Mouse (Mus musculus) mouse embryonic stem cell (cell line): ENCODE results near the gene Acap2.

ENCODE experiments used
- in situ Hi-C, 2 experiments: fragments of 300-500 bp; cut with MboI; formaldehyde crosslinking; loops; 1 replicate in 1 of 2; 3 replicates in 1 of 2; pipeline ENCODE4 v1.14.3; 2019 to 2020; ENCODE audit warnings: low sequenced_read_pairs in 2 of 2, low pct_unique_long_range_greater_than_20kb in 1 of 2, mixed read lengths in 1 of 2; ENCODE audit not compliant: unreplicated experiment in 1 of 2

Gene Acap2

DNA sequence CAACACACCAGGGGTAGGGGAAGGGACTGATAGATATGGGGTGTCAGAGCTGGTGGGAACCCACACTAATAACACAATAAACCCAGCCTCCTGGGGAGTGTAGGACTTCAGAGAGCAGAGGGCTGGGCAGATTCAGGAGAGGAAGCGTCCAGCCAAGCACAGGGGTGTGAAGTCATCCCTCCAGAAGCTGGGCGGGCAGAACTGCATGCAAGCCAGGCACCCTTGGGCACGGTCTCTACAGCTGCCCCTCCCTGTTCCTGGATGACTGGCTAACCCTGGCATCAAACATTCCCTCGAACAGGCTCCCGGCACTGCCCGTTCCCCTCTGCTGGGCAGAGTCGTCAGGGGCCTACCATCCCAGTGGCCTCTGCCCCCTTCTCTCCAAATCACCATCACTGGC is 132.8 kb downstream of the Acap2 start:
- in situ Hi-C loops: no loop called here

GRCm38 (mm10) chr16:31066344-31067098 is 134.5 kb downstream of the Acap2 start:
- in situ Hi-C loops: no loop called here

- in situ Hi-C loops: no loop called here
These were observed 136.3 kb downstream of the Acap2 start for GRCm38 (mm10) chr16:31064782-31065181.

DNA sequence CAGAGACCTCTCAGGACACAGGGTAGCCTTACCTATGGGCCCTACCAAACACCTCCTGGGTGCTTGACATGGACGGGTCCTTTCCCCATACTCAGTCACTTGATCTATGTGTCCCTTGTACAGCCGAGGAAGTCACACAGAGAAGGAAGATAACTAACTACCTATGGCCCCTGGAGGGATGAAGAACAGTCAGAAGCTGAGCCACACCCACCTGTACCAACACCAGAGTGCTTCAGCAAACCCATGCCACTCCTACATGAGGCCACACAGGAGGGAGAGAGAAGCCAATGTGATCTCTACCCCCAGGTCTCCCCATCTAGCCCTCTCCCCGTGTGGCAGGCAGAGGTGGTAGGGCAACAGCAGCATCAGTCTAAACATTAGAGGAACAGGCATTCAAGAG is 138.1 kb downstream of the Acap2 start:
- in situ Hi-C loops: no loop called here

GRCm38 (mm10) chr16:31061246-31061880 is 139.7 kb downstream of the Acap2 start:
- in situ Hi-C loops: no loop called here

DNA sequence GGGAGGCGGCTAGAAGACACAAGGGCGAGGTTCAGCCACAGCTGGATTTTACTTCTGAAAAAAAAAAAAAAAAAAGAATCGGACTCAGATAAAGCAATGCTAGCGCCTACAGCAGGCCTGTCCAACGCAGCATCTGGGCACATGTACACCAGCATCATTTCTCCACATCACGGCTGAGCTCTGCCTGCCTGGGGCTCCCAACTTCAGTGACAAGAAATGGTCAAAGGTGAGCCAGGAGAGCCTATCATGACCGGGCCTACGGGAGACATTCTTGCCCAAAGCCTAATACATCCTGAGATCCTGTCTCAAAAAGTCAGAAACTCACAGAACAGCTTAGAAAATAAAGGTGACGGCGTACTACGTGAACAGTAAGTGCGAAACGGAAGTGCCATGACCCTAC is 140.3 kb downstream of the Acap2 start:
- in situ Hi-C loops: no loop called here

DNA sequence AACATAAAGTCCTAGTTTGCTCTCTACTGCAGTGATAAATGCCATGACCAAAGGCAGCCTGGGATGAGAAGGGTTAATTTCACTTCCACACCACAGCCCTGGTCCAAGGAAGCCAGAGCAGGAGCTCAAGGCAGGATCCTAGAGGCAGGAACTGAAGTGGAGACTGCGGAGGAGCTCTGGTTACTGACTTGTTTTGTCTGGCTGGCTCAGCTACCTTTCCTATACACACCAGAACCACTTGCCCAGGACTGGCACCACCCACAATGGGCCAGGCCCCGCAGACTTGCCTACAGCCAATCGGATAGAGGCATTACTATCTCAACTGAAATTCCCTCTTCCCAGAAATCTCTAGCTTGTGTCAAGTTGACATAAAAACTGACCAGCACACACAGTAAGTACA is 140.8 kb downstream of the Acap2 start:
- in situ Hi-C loops: no loop called here

- in situ Hi-C loops: no loop called here
These were observed 141.3 kb downstream of the Acap2 start for GRCm38 (mm10) chr16:31059730-31060129.

DNA sequence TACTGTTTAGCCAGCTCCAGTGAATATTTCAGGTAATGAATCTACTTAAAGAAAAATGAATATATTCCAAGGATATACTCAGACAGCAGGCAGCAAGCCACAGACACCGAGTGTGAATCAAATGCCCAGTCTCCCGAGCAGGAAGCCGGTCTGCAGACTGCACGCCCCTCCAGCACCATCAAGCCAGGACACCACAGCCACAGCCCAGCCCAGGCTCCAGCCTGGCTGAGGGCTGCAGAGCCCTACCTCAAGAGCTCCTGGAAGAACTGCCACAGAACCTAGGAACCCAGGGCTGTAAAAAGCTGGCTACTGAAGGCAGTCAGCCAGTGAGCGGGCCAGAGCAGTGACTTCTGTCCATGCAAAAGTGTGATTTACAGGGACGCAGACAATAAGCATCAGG is 148.2 kb downstream of the Acap2 start:
- in situ Hi-C loops: no loop called here

DNA sequence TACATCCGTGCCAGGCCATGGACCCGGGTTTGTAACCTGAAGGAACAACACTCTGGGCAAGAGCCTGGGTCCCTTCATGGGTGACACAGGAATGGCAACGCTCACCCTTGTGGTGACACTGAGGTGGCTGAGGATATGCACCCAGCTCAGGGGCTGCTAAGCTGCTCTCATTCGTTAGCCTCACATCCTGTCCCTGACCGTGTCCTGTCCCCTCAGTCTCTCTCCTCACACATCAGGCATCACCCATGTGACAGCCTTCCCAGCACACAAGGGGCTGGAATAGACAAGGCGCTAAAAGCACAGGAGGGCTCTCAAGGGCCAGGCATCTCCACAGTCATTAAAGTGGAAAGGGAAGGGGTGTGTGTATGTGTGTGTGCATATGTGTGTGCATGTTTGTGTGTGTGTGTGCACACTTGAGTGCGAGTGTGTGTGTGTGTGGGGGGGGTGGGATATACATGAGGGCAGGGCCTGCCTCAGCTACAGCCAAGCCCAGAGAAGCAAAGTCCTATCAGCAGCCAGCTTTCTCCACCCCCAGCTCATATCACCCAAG is 148.8 kb downstream of the Acap2 start:
- in situ Hi-C loops: no loop called here

DNA sequence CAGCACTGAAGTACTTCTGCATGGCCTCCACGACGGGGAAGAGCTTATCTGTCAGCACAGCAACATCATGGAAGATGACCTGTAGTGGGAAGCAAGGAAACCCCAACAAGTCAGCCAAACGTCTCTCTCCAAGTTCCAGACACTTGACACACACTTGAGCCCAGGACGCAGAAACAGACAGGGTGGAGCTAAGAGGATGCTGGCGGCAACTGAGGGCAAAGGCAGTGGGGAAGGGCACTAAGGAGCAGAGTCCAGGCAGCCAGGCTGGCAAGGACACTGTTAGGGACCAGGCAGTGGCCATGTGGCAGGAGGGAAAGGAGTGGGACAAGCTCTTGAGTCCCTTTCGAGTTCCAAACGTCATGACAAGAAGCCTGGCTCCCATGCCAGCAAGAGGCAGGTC is 150.3 kb downstream of the Acap2 start:
- in situ Hi-C loops: no loop called here

DNA sequence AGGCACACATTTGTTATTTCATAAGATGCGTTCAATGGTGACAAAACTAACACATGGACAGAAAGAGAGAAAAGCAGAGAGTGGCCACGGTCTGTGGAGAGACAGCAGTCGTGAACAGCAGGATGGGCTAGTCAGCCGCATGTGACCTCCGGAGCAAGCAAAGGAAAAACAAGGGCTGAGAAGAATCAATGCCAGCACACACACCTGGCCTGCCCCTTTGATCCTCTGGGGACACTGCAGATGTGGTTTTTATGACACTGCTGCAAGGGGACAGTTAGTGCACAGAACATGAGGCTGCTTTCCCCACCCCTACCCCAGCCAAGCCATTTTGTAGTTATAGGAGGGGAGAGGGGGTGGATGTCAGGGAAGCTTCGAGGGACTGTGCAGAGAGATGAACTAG is 152.9 kb downstream of the Acap2 start:
- in situ Hi-C loops: no loop called here

DNA sequence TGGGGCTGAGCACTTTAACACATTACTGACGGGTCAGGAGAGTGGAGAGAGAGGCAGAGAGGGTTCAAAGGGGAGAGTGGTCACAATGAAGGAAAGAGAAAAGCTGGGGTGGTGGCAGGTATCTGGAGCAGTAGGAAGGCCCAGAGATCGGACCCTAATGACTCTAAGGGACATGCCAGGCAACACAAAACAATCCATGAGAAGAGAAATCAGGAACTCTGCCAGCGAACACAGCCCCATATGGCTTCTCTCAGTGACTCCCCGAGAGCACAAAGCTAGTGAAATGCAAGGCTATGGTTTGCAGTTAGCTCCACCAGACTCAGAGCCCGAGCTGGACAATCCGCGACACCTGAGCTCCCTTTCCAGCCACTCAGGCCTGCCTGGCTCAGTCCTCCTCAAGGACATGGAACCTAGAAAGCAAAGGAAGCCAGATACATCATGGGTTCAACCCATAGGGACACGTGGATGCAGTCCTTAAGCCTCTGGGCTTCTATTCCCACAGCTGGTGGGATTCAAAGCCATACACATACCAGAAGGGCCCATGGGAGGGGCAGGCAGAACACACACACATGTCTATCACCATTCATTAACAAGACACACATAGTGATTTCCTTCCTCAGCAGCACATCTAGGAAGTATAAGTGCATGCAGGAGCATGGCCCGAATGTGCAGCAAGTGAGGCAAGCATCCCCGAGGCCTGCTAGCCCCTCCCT is 153.7 kb downstream of the Acap2 start:
- in situ Hi-C loops: no loop called here

- in situ Hi-C loops: no loop called here
These were observed 154.8 kb downstream of the Acap2 start for GRCm38 (mm10) chr16:31046217-31046659.

- in situ Hi-C loops: no loop called here
These were observed 155.8 kb downstream of the Acap2 start for GRCm38 (mm10) chr16:31045211-31045610.

DNA sequence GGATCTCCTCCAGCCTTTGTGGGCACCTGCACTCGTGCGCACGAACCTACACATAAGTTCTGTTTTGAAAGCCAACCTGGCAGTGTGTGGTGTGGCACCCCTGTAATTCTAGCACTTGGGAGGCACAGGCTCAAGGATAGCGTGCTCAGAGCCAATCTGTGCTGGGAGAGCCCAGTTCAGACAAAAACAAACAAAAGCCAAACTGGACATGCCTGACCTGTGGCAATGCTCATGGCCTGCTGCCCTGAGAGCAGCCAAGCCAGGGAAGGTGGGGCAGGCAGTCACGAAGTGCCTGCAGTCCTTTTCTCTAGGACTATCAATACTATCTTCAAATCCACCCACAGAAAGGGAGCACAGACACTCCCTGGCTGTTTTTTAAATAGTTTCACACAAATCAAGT is 157.9 kb downstream of the Acap2 start:
- in situ Hi-C loops: no loop called here
